Mouse (Mus musculus) liver, embryonic 18 days (tissue): ENCODE results near the gene Fsd1. TPM values are rescaled to one million over a fixed set of nuclear protein-coding genes. Genes with fewer than 3 reads are reported as not detected.

ENCODE experiments used
- polyA plus RNA-seq: library from polyadenylated mRNA; depleted of rRNA; stranded (reverse); fragments of >200 nt; gene quantifications from 2 replicates; pipeline ENCODE4 v1.2.3, GENCODE M21; 2012; rRNA removed

The Fsd1 gene
- 0.07 and 0.12 TPM in 2 replicates for polyA plus RNA-seq

DNA sequence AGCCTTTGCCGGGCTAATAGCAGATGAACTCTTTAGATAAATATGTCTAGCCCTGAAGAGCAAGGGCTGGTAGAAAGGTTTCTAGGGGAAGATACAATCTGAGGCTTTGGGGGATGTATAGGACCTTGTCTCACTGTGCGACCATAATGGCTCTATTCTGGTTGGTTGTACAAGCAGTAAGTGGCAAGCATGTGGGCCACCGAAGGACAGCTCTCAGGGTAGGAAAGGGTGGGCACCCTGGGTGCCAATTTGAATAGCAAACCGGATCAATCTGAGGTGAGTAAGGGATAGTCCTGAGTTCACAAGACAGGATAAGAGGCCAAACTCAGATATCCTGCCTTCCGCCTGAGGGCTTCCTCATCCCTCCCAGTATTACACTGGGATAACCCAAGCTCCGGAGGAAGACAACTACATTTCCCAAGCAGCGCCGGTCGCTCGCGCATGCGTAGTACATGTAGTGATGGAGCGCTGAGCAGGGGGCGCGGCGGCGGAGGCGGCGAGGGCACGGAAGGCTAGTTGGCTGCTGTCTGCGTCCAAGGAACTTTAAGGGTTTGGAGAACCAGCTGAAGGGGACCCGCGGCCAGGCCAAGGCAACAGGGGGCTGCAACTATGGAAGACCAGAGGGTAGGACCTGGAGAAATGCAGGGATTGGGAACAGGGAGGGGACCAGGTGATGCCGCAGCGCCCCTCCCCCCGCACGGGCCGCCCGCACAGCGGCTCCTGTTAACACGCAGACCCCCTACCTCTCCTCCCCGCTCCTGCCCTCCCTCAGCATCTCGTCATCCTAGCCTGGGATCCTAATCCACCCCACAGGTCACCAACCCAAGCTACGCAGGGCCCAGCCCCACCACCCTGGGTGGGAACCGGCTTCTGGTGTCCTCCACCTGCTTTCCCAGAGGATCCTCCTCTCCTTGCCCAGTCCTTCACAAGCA is at the start of gene Fsd1:
TSS of gene Fsd1 (plus strand) at position 480 of the 932 bp plus-strand sequence.

DNA sequence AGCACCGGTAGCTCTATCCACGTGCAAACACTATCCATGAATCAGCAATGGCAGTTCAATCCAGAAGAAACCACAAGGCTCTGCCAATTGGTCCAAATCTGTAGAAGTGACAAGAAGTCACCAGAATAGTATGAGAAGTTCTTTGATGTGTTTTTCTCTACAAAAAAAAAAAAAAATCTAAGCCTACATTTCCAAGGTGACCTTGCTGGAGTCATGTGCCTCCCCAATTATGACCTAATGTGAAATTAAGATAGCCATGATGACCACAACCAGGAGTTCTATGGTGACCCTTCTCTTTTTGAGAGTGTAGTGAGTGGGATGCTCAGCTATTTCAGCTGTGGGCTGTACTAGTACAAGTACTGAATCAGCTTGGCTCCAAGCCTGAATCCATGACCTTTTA is 36.9 kb upstream of the Fsd1 start, which contains the start of gene Zfp119b:
TSS of gene Zfp119b (minus strand) at position 101 of the 400 bp plus-strand sequence.

DNA sequence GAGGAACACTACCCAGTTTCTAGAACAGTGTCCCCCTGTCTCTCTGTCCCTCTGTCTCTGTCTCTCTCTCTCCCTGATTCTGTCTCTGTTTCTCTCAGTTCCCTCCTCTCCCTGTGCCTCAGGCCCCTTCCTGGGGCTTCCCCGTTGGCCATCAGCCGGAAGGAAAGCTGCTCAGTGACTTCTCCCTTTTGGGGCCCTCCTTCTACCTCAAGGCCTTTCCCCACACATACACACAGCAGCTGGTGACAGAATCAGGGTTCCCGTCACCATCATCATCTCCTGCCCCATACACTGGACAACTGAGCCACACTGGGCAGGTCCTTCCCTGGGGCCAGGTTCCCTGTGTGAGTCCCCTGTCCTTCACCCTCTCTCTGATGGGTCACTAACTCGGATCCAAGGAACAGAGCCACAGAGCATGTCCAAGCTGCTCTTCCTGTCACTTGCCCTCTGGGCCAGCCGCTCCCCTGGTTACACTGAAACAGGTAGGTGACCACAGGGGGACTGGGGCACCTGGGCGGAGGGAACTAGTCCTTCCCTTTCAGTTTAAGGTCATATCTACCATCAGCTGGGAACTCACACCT is 33.8 kb upstream of the Fsd1 start, which contains the start of gene Ebi3:
TSS of gene Ebi3 (plus strand) at position 194 of the 581 bp plus-strand sequence.

DNA sequence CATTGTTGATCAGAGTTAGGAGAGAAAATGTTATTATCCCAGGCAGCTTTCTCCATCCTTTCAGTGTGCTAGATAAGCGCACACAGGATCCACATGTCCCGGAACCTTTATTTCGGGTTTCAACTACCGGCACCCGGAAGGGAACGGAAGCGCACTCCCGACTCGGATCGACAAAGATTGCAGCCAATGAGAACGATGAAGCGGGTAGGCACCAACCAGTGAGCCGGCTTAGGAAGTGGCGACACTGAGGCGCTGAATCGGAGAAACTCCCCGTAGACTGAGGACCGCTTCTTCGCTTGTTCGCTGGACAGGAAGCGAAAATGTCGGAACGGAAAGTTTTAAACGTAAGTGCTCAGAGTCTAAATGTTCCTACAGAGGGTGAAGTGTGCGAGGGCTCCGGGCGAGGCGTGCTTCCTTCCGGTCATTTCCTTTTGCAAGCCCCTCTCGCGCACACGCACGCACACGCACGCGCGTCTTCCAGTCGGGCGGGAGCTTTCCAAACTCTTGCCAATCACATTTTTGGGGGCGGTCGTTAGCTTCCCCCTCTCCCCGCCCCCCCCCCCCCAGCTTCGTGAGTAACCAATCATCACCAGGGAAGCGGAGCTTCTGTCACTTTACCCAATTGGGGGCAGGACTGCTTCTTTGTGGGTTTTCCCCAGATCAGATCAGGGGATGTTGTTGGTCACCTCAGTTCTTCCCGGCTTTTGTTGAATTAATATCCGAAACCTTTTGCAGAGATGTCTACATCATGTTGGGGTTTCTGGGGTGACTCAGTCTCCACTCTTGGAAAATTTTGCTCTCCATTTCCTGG is 27.2 kb upstream of the Fsd1 start, which contains the start of gene Yju2:
TSS of gene Yju2 (plus strand) at position 182 of the 811 bp plus-strand sequence.

DNA sequence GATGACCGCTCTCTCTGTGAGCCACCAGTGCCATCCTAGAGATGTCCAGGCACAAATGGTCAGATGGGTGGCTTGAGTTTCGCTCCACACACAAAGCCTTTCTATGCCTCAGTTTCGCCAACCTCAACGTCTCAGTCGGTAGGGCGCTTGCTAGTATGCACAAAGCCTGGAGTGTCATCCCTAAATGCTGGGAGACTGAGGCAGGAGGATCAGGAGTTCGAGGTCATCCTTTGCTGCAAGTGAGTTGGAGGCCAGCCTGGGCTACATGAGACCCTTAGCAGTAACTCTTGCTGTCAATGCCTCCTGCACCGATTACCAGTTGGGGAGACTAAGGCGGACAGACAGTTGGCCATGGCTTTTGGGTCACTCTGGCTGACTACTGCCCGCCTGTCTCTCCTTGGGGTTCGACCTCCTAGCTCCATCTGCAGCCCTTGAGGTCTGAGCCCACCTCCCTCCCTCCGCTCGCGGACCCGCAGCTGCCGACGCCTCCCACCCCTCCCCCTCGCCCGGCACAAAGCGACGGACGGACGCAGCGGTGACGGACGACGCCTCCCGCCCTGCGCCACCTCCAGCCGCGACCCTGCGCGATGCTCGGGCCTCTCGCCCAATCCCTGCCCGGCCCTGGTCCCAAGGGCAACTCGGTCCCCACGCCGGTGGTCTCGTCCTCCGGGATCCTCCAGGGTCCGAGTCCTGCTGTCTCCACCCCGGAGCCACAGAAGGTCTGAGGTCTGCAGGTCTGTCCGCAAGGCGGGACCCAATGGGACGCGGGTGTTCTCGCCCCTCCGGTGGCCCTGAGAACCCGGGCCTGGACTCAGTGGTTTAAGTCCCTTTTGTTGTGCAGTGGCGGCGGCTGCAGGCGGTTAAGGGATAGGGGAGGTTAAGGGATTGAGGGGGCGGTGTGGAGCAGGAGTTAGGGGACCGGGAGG is 16.1 kb upstream of the Fsd1 start, which contains the start of gene Shd:
TSS of gene Shd (plus strand) at position 502 of the 926 bp plus-strand sequence.

DNA sequence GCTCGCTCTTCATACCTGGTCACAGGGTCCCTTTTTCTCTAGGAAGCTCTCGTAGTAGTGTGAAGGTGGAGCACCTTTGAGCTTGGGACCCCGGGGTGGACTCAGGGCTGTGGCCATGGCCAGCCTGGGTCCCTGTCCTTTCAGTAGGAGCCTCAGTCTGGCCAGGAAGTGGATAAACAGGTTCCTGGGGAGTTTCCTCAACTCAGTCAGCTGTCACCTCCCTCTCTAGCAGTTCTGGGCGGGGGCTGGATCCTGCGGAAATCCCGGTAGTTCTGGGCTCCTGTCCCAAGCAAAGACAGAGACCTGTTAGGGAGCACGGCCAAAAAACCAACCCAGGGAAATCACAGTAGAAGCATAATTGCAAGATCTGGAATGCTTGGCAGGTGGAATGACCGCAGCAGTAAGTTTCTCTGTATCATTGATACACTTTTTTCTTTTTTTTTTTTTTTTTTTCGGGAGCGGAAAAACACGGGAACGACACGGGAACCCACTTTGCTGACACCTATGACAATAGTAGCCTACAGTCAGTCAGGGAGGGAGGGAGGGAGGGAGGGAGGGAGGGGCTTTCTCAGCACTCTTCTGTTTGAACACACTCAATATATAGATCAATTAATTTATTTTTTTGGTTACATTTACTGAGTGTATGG is 19.2 kb downstream of the Fsd1 start, which contains the start of the genes Stap2 and Mpnd:
TSS of gene Stap2 (minus strand) at position 170 of the 647 bp plus-strand sequence.
TSS of gene Mpnd (plus strand) at position 297 of the 647 bp plus-strand sequence.

DNA sequence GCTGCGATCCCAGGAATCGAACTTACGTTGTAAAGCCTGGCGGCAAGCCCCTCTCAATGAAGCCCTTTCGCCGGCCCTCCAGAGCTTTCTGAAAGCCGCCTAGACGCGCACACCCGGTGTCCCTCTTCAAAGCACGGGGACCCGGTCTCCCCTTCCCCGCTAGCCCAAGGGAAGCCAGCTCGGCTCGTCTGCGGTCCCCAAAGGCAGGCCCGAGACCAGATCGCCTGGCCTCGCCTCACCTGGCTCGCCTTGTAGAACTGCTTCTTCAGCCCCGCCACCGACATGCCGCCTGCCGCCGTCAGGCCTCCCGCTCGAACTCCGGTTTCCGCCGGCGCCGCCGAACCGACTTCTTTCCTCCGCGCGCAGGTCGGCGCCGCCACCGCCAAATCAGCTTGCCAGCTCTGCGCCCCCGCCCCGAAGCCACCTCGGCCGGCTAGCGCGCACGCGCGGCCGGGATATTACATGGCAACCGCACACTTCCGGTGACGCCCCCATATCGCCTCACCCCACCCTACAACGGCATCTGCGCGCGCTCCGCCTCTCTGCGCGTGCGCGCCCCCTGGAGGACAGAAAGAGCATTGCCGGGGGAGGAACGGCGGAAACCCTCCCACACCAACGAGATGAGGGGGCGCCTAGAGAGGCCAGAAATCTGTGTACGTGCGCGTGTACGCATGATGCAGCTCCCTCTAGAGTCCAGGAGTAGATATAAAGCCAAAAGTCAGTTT is 50.0 kb downstream of the Fsd1 start, which contains the start of gene Sh3gl1:
TSS of gene Sh3gl1 (minus strand) at position 460 of the 725 bp plus-strand sequence.

DNA sequence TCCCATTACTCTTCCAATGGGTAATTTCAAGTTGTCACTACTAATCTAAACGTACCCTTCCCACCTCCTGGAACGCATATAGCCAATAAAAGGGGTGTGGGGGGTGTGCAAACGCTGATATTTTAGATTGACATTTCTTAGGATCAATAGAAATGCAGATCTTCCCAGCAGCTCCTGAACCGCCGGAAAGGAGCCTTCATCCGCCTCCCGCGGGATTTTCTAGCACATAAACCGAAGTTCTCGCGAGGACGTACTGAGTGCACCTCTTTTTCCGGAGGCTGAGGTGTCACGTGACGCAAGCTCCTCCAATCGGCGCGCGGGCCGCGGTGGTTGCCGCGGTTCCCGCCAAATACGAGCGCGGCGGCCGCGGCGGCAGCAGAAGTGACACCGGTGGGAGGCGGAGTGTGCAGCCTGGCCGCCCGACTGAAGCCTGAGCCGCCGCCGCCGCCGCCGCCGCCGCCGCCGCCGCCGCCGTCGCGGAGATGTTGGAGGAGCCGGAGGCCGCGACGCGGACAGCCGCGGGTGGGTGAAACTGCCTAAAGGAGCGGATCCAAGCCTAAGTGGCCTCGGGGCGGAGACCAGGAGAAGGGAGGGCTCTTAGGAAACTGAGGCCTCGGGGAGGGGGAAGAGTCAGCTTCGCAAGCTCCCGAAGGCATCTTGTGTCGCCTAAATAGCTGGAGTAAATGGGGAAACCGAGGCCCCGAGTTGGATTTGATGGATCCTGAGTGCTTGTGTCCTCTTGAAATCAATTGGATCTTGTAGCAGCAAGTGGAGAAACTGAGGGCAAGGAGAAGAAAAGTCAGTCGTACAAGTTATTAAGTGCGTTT is 53.9 kb downstream of the Fsd1 start, which contains the start of gene Chaf1a:
TSS of gene Chaf1a (plus strand) at position 410 of the 827 bp plus-strand sequence.

Other genes starting within 250 kb of the Fsd1 start
- 1.6 and 1.7 TPM in 2 replicates for gene Adgre4, start 236.5 kb upstream of the Fsd1 start, polyA plus RNA-seq
- gene Zfp119a, start 107.6 kb upstream of the Fsd1 start, polyA plus RNA-seq, result 0.96 and 1.3 TPM in 2 replicates
- 2.8 and 3.5 TPM in 2 replicates for gene Zfp959, start 94.4 kb upstream of the Fsd1 start, polyA plus RNA-seq
- 1.1 and 1.5 TPM in 2 replicates for gene Zfp119b, start 37.0 kb upstream of the Fsd1 start, polyA plus RNA-seq
- gene Ebi3, start 33.9 kb upstream of the Fsd1 start, polyA plus RNA-seq, result 9.9 and 13.9 TPM in 2 replicates
- gene Yju2, start 27.4 kb upstream of the Fsd1 start, polyA plus RNA-seq, result 4.5 and 5.0 TPM in 2 replicates
- 0.44 and 0.54 TPM in 2 replicates for gene Shd, start 16.0 kb upstream of the Fsd1 start, polyA plus RNA-seq
- 15.6 and 16.5 TPM in 2 replicates for gene Stap2, start 19.1 kb downstream of the Fsd1 start, polyA plus RNA-seq
- gene Mpnd, start 19.2 kb downstream of the Fsd1 start, polyA plus RNA-seq, result 28.4 and 34.8 TPM in 2 replicates
- gene Sh3gl1, start 50.1 kb downstream of the Fsd1 start, polyA plus RNA-seq, result 36.6 and 39.4 TPM in 2 replicates
- gene Chaf1a, start 53.9 kb downstream of the Fsd1 start, polyA plus RNA-seq, result 6.3 and 6.8 TPM in 2 replicates
- gene Ubxn6, start 88.5 kb downstream of the Fsd1 start, polyA plus RNA-seq, result 16.2 and 18.5 TPM in 2 replicates
- gene Hdgfl2, start 93.1 kb downstream of the Fsd1 start, polyA plus RNA-seq, result 21.8 and 24.8 TPM in 2 replicates
- 1.8 and 2.7 TPM in 2 replicates for gene Plin4, start 123.3 kb downstream of the Fsd1 start, polyA plus RNA-seq
- gene Plin5, start 131.1 kb downstream of the Fsd1 start, polyA plus RNA-seq, result 30.3 and 41.4 TPM in 2 replicates
- 27.0 and 30.1 TPM in 2 replicates for gene Lrg1, start 135.5 kb downstream of the Fsd1 start, polyA plus RNA-seq
- 3.1 and 4.3 TPM in 2 replicates for gene Sema6b, start 153.8 kb downstream of the Fsd1 start, polyA plus RNA-seq
- gene Tnfaip8l1, start 176.0 kb downstream of the Fsd1 start, polyA plus RNA-seq, result 2.3 and 2.7 TPM in 2 replicates
- 55.4 and 56.7 TPM in 2 replicates for gene Mydgf, start 197.4 kb downstream of the Fsd1 start, polyA plus RNA-seq
- gene Dpp9, start 232.4 kb downstream of the Fsd1 start, polyA plus RNA-seq, result 16.5 and 19.1 TPM in 2 replicates